Mouse (Mus musculus) heart, embryonic 15.5 days (tissue): ENCODE measurements around the gene Nanos2. TPM values are rescaled to one million over a fixed set of nuclear protein-coding genes. Genes with fewer than 3 reads are reported as not detected.

Source experiments
- ATAC-seq: fragments of 200-750 bp; cut with Nextera tagmentation; replicated peaks from 2 replicates; pipeline ENCODE4 v1.8.0; 2017; ENCODE audit warnings: low read depth, moderate TSS enrichment; ENCODE audit not compliant: insufficient number of reproducible peaks, insufficient read depth, low FRiP score
- H3K27ac ChIP-seq: fragments of 300-500 bp; sonication (generic); 2 replicates; pipeline ENCODE4 v1.5.1; 2015; ENCODE audit warnings: mild to moderate bottlenecking, inconsistent platforms
- H3K27me3 ChIP-seq: fragments of 300-500 bp; sonication (generic); 2 replicates; pipeline ENCODE4 v1.6.1; 2015; ENCODE audit warnings: inconsistent platforms
- H3K36me3 ChIP-seq: fragments of 300-500 bp; sonication (generic); 2 replicates; pipeline ENCODE4 v1.6.1; 2015; ENCODE audit warnings: mild to moderate bottlenecking, inconsistent platforms
- H3K4me1 ChIP-seq: fragments of 300-500 bp; sonication (generic); replicated peaks from 2 replicates; pipeline ENCODE4 v1.6.1; 2015; ENCODE audit warnings: inconsistent platforms
- H3K4me2 ChIP-seq: fragments of 300-500 bp; sonication (generic); 2 replicates; pipeline ENCODE4 v1.6.1; 2015; ENCODE audit warnings: inconsistent platforms, mild to moderate bottlenecking, moderate library complexity
- H3K4me3 ChIP-seq: fragments of 300-500 bp; sonication (generic); 2 replicates; pipeline ENCODE4 v1.5.1; 2015; ENCODE audit warnings: mild to moderate bottlenecking, inconsistent platforms
- H3K9ac ChIP-seq: fragments of 300-500 bp; sonication (generic); 2 replicates; pipeline ENCODE4 v1.6.1; 2015; ENCODE audit warnings: mild to moderate bottlenecking, inconsistent platforms
- H3K9me3 ChIP-seq: fragments of 300-500 bp; sonication (generic); replicated peaks from 2 replicates; pipeline ENCODE4 v1.6.1; 2016; ENCODE audit warnings: inconsistent platforms
- WGBS: fragments of 180-500 bp; shearing (Covaris S2); methylation state at CpG from one replicate; pipeline ENCODE4 v1.1.7; 2015; ENCODE audit warnings: mixed read lengths; 5-methylcytosine and 5-hydroxymethylcytosine counted together
- polyA plus RNA-seq: library from polyadenylated mRNA; unstranded; fragments of >200 nt; fragmentation: Nextera tagmentation; extraction: Ambion mirVana; gene quantifications from 2 replicates; pipeline ENCODE4 v1.2.1, GENCODE M21; 2015

The Nanos2 gene
- polyA plus RNA-seq, 1 experiment from 2014 or later: not detected

GRCm38 (mm10) chr7:19017909-19018308 is 30.7 kb downstream of the Nanos2 start:
- ATAC-seq: no peak
- Histone ChIP-seq H3K9me3 (no peaks in the 10 kb centered on the region), H3K27ac (no peak overlapping the region), H3K4me1 (peaks cover 6% of the 10 kb centered on the region), H3K27me3 (peaks cover 28% of the 10 kb centered on the region), H3K4me2 (no peak overlapping the region), H3K4me3 (no peak overlapping the region), H3K36me3 (no peaks in the 10 kb centered on the region), H3K9ac (no peak overlapping the region)
- 77% methylated on average over 7 of the region's 7 CpGs for WGBS

- H3K27me3 ChIP-seq: peaks cover 39% of the 10 kb centered on the region
- H3K4me3 ChIP-seq: no peak overlapping the region
- ATAC-seq: no peak
- no peak overlapping the region for H3K27ac ChIP-seq
- H3K9ac ChIP-seq: no peak overlapping the region
- H3K4me1 ChIP-seq: peaks cover 26% of the 10 kb centered on the region
- H3K36me3 ChIP-seq: no peaks in the 10 kb centered on the region
- no peak overlapping the region for H3K4me2 ChIP-seq
- 17% methylated on average over 8 of the region's 8 CpGs for WGBS
- no peaks in the 10 kb centered on the region for H3K9me3 ChIP-seq
Measured at GRCm38 (mm10) chr7:19021048-19021447, 33.8 kb downstream of the Nanos2 start.

- Histone ChIP-seq H3K27me3 (peaks cover 39% of the 10 kb centered on the region), H3K9me3 (no peaks in the 10 kb centered on the region), H3K36me3 (no peaks in the 10 kb centered on the region), H3K4me3 (no peak overlapping the region), H3K4me1 (peaks cover 30% of the 10 kb centered on the region), H3K4me2 (no peak overlapping the region), H3K9ac (no peak overlapping the region), H3K27ac (no peak overlapping the region)
- no peak for ATAC-seq
- 43% methylated on average over 18 of the region's 18 CpGs for WGBS
Measured at GRCm38 (mm10) chr7:19022189-19022958, 35.2 kb downstream of the Nanos2 start.

GRCm38 (mm10) chr7:19023357-19023814 is 36.2 kb downstream of the Nanos2 start, which contains the start of gene Foxa3:
Foxa3 (minus strand) TSS chr7:19023538.
- peak within 1 kb of the TSS; percentile 99 for H3K4me3 ChIP-seq
- peaks cover 32% of the 10 kb centered on the region for H3K4me1 ChIP-seq
- no peaks in the 10 kb centered on the region for H3K9me3 ChIP-seq
- 0 out of 2 replicates have a peak, but pooled peaks cover 3% of the 10 kb centered on the region for H3K36me3 ChIP-seq
- peak within 1 kb of the TSS; percentile 75 for H3K27ac ChIP-seq
- peak within 1 kb of the TSS; percentile 95 for H3K9ac ChIP-seq
- H3K4me2 ChIP-seq: peak within 1 kb of the TSS; percentile 89
- 3% methylated on average over 30 of the region's 30 CpGs for WGBS
- ATAC-seq: no peak
- H3K27me3 ChIP-seq: peaks cover 39% of the 10 kb centered on the region

DNA sequence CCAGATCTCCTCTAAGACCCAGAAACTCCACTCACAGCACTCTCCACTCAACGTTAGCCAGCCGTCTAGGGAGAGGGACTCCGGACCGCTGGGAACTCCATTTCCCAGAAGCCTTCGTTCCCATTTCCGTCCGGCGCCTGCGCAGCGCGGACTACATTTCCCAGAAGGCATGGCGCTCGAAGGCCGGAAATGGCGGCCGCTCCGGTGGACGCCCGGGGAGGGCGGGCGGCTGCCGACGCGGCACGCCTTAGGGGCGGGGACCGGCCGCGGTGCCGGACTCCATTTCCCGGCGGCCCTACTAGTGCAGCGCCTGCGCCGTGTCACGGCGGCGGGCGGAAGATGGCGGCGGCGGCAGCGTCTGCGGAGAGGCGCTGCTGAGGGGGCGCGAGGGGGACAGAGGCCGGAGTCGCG is 36.9 kb downstream of the Nanos2 start, which contains the start of gene Sympk:
TSS of gene Sympk (plus strand) at position 282 of the 411 bp plus-strand sequence.
- Histone ChIP-seq H3K4me3 (peak within 1 kb of the TSS; percentile 99), H3K9ac (peak within 1 kb of the TSS; percentile 95), H3K27me3 (peaks cover 39% of the 10 kb centered on the region), H3K4me2 (peak within 1 kb of the TSS; percentile 89), H3K4me1 (peaks cover 32% of the 10 kb centered on the region), H3K9me3 (no peaks in the 10 kb centered on the region), H3K36me3 (peaks cover 7% of the 10 kb centered on the region; the same call in 1 of the 2 replicates), H3K27ac (peak within 1 kb of the TSS; percentile 75)
- peak; percentile 95 for ATAC-seq
- WGBS: 1% methylated on average over 45 of the region's 50 CpGs

DNA sequence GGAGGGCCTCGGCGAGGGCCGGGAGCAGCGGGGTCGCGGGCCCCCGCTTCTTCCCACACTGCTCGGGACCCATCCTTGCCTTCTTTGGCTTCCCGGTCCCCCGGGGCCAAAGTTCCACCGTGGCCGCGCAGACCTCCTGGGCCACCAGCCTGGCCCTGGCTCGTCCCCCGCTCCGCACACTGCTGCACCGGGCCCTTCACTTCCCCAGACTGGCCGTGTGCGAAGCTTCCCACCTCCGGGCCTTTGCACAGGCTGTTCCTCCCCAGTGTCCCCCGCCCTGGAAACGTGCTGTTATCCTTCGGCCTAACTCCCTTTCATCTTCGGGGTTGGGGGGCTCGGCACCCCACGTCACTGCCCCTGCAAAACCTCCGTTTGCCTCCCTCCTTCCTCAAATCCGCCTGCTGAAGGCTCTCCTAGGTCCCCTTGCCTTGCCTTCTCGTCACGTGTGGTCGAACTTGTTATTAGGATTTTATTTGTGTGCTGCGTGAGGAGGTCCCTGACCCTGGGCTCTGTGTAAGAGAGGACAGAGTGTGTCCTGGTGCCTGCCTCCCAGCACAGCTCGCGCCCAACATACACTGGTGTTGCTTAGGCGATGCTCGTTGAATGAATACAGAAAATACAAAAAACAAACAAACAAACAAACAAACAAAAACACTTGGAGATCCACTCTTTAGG is 37.5 kb downstream of the Nanos2 start:
- ATAC-seq: peak; percentile 43
- Histone ChIP-seq H3K9ac (peak overlapping the region; percentile 95), H3K36me3 (peaks cover 13% of the 10 kb centered on the region), H3K4me2 (peak overlapping the region; percentile 89), H3K4me1 (peaks cover 32% of the 10 kb centered on the region), H3K4me3 (peak overlapping the region; percentile 99), H3K27ac (peak overlapping the region; percentile 75), H3K9me3 (no peaks in the 10 kb centered on the region), H3K27me3 (peaks cover 39% of the 10 kb centered on the region)
- WGBS: under 1% methylated on average over 35 of the region's 36 CpGs

- no peak overlapping the region for H3K4me2 ChIP-seq
- no peak overlapping the region for H3K9ac ChIP-seq
- peaks cover 27% of the 10 kb centered on the region for H3K4me1 ChIP-seq
- peaks cover 43% of the 10 kb centered on the region for H3K36me3 ChIP-seq
- H3K27ac ChIP-seq: no peak overlapping the region
- H3K27me3 ChIP-seq: peaks cover 9% of the 10 kb centered on the region
- no peak for ATAC-seq
- H3K9me3 ChIP-seq: no peaks in the 10 kb centered on the region
- H3K4me3 ChIP-seq: no peak overlapping the region
Measured at GRCm38 (mm10) chr7:19028067-19028466, 40.9 kb downstream of the Nanos2 start.

DNA sequence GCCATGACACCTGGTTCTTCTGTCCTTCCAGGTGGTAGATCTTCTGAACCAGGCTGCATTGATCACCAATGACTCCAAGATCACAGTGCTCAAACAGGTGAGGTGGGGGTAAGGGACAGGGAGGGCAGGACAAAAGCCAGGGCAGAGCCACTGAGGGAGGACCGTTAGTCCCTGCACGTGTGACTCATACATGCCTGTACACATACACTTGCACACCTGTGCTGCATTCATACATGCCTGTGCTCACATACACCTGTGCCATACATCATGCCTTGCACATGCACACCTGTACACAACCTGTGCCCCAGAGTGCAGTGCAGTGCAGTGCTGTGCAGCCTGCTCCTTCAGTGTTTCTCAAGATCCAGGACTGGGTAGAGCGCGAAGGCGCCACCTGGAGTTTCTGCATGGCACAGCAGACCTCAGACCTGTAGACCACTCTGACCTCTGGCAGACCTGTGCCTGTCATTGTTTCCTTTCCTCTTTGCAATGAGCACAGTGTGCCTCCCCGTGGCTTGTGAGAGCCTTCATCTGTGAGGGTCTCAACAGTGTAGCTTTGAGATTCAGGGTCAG is 42.0 kb downstream of the Nanos2 start:
- H3K36me3 ChIP-seq: peaks cover 46% of the 10 kb centered on the region
- 67% methylated on average over 6 of the region's 6 CpGs for WGBS
- ATAC-seq: 0 out of 2 replicates have a peak, but pooled peaks have one; percentile 11
- H3K9me3 ChIP-seq: no peaks in the 10 kb centered on the region
- H3K9ac ChIP-seq: no peak overlapping the region
- H3K4me2 ChIP-seq: no peak overlapping the region
- H3K4me3 ChIP-seq: no peak overlapping the region
- H3K27me3 ChIP-seq: no peaks in the 10 kb centered on the region
- H3K4me1 ChIP-seq: peaks cover 19% of the 10 kb centered on the region
- no peak overlapping the region for H3K27ac ChIP-seq

GRCm38 (mm10) chr7:19031641-19032040 is 44.4 kb downstream of the Nanos2 start:
- H3K4me3 ChIP-seq: no peak overlapping the region
- H3K27me3 ChIP-seq: no peaks in the 10 kb centered on the region
- H3K4me2 ChIP-seq: no peak overlapping the region
- 0 out of 2 replicates have a peak, but pooled peaks cover 2% of the 10 kb centered on the region for H3K4me1 ChIP-seq
- H3K9me3 ChIP-seq: no peaks in the 10 kb centered on the region
- no peak for ATAC-seq
- H3K9ac ChIP-seq: no peak overlapping the region
- WGBS: 77% methylated on average over 4 of the region's 4 CpGs
- no peak overlapping the region for H3K27ac ChIP-seq
- peaks cover 70% of the 10 kb centered on the region for H3K36me3 ChIP-seq
